Comparison of ENCODE assay signal across 20 mouse cellular contexts in genomic region chr17:67138981-67139380, GRCm38 (mm10).
"Had no signal": no experiment of that assay in that cellular context is flagged by ENCODE, and none has a peak within 500 bp of the region (broad histone marks: within the 10 kb centered on the region; RNA-seq: fewer than 3 reads in every experiment).

No protein-coding gene starts in this region.

- H3K9ac ChIP-seq: liver, embryonic 15.5 days; liver, postnatal 0 days; lung, embryonic 15.5 days; midbrain, embryonic 12.5 days; midbrain, embryonic 15.5 days; neural tube, embryonic 12.5 days; stomach, embryonic 15.5 days had no signal

- H3K27ac ChIP-seq: liver, embryonic 15.5 days; lung, embryonic 15.5 days; macrophage; midbrain, embryonic 12.5 days; midbrain, embryonic 15.5 days; neural tube, embryonic 12.5 days; stomach, embryonic 15.5 days; stomach, postnatal 0 days had no signal

- H3K4me2 ChIP-seq: liver, embryonic 15.5 days; lung, embryonic 15.5 days; midbrain, embryonic 12.5 days; midbrain, embryonic 15.5 days; neural tube, embryonic 12.5 days; stomach, embryonic 15.5 days had no signal

- H3K4me3 ChIP-seq: liver, embryonic 15.5 days; lung, embryonic 15.5 days; megakaryocyte, embryonic 14.5 days; midbrain, embryonic 12.5 days; midbrain, embryonic 15.5 days; neural tube, embryonic 12.5 days; stomach, embryonic 15.5 days had no signal

- H3K4me1 ChIP-seq: liver, embryonic 15.5 days; megakaryocyte, embryonic 14.5 days; midbrain, embryonic 12.5 days; midbrain, embryonic 15.5 days; neural tube, embryonic 12.5 days; stomach, embryonic 15.5 days had no signal

- DNase-seq: liver, postnatal 0 days; lung, adult 2 months; lung, postnatal 14 days; lung, postnatal 36 days; retina, postnatal 1 day; right cerebral cortex, adult 18-20 months; right cerebral cortex, postnatal 25 days; thymus, adult 2 months; thymus, postnatal 25 days; thymus, postnatal 4 days had no signal

- H3K27me3 ChIP-seq: liver, embryonic 15.5 days; lung, embryonic 15.5 days; megakaryocyte, embryonic 14.5 days; midbrain, embryonic 12.5 days; midbrain, embryonic 15.5 days; neural tube, embryonic 12.5 days; stomach, embryonic 15.5 days had no signal

- H3K36me3 ChIP-seq: liver, embryonic 15.5 days; lung, embryonic 15.5 days; midbrain, embryonic 12.5 days; midbrain, embryonic 15.5 days; neural tube, embryonic 12.5 days; stomach, embryonic 15.5 days had no signal

- H3K9me3 ChIP-seq: liver, embryonic 15.5 days; lung, embryonic 15.5 days; midbrain, embryonic 12.5 days; midbrain, embryonic 15.5 days; neural tube, embryonic 12.5 days; stomach, embryonic 15.5 days had no signal

- ATAC-seq: liver, postnatal 0 days; lung, postnatal 0 days; midbrain, embryonic 15.5 days had no signal
